Mouse (Mus musculus) ES-E14 (cell line): Measurements from ENCODE around the gene Mad1l1.

Experiments
- CHD2 ChIP-seq: IDR thresholded peaks from 2 replicates; pipeline ENCODE4 v1.6.1; 2014; ENCODE audit warnings: mild to moderate bottlenecking, low read depth, low read length, inconsistent platforms
- MAFK ChIP-seq: IDR thresholded peaks from 2 replicates; pipeline ENCODE4 v1.6.1; 2014; ENCODE audit warnings: mild to moderate bottlenecking, low read depth, low read length, inconsistent platforms; ENCODE audit not compliant: insufficient read depth
- ZC3H11A ChIP-seq: IDR thresholded peaks from 2 replicates; pipeline ENCODE4 v1.6.1; 2012; ENCODE audit warnings: low read depth, mild to moderate bottlenecking, inconsistent platforms, low read length, borderline replicate concordance
- ZNF384 ChIP-seq: IDR thresholded peaks from 2 replicates; pipeline ENCODE4 v1.6.1; 2012; ENCODE audit warnings: low read depth, low read length, inconsistent platforms

DNA sequence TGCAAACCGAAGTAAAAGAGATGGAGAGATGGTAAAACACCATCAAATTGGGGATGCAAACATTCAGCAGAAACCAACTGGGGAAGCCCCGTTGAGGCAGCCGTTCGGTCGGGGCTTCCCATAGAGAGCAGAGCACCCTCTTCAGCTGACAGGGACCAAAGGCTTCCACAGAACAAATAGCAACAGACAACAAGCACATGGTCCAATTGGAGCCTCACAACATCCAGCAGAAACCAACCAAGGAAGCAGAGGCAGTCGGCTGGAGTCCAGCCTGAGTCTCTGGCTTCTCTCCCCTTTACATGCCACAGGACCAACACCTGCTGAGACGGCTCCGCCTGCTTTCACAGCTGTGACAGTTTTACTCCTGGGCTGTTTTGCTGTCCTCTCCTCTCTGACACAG lies 343.9 kb downstream of the Mad1l1 start:
- TF ChIP-seq CHD2: no peak
- no peak for TF ChIP-seq ZC3H11A
- no peak for TF ChIP-seq MAFK
- no peak for TF ChIP-seq ZNF384
